Comparison of ENCODE assay signal across 8 mouse cellular contexts in genomic region chr2:32917526-32917925, GRCm38 (mm10). TPM values are rescaled to one million over a fixed set of nuclear protein-coding genes. Genes with fewer than 3 reads are reported as not detected.
A peak's percentile ranks its signal among the peaks of the same experiment; 100 is the strongest.
DNase-seq lines count a peak whose midpoint lies in the region; ATAC-seq and TF ChIP-seq lines count a peak whose summit lies in the region.

No protein-coding gene starts in this region.

- H3K79me2 ChIP-seq in MEL (ENCODE audit: control insufficient read depth, insufficient read depth, low read length, poor library complexity), result no peaks in the 10 kb centered on the region

- no peaks in the 10 kb centered on the region for H3K9me3 ChIP-seq in MEL (replicated peaks; ENCODE audit: insufficient read depth, low read length)
- no peaks in the 10 kb centered on the region for H3K9me3 ChIP-seq in limb, embryonic 11.5 days (ENCODE audit: control insufficient read depth, low read length)

- H3K36me3 ChIP-seq in MEL (ENCODE audit: control insufficient read depth in 1 of 2, insufficient read depth in 2 of 2, low read length in 2 of 2), result peaks cover 0 to 5% of the 10 kb centered on the region in 2 experiments; a peak in 2 of 4 replicates
- peaks cover 6% of the 10 kb centered on the region; the same call in 1 of the 2 replicates for H3K36me3 ChIP-seq in limb, embryonic 11.5 days (ENCODE audit: control insufficient read depth, insufficient read depth, low read length)

- no peaks in the 10 kb centered on the region for H3K27me3 ChIP-seq in MEL (ENCODE audit: control insufficient read depth in 1 of 2, insufficient read depth in 2 of 2, low read length in 2 of 2)
- H3K27me3 ChIP-seq in limb, embryonic 11.5 days (ENCODE audit: control insufficient read depth, insufficient read depth, low read length), result no peaks in the 10 kb centered on the region

- peak in 1 of 2 experiments; percentile 57; a peak in 1 of 4 replicates for TF ChIP-seq POLR2A in MEL (IDR thresholded peaks at IDR 0.05; ENCODE audit: control insufficient read depth in 1 of 2, insufficient read depth in 1 of 2, low read depth in 1 of 2, low read length in 2 of 2, poor library complexity in 1 of 2)

- TF ChIP-seq CTCF in MEL (IDR thresholded peaks at IDR 0.05 in 2 of 3, conservative IDR thresholded peaks at IDR 0.05 in 1 of 3; ENCODE audit: control insufficient read depth in 1 of 3, insufficient read depth in 1 of 3, low read depth in 2 of 3, low read length in 3 of 3, poor library complexity in 1 of 3, severe bottlenecking in 1 of 3), result no peak

- peak overlapping the region; percentile 55 for H3K27ac ChIP-seq in MEL (ENCODE audit: control insufficient read depth, low read depth, low read length)
- peak overlapping the region; percentile 88 for H3K27ac ChIP-seq in limb, embryonic 11.5 days (replicated peaks; ENCODE audit: low read depth, low read length)

- ATAC-seq in frontal cortex, adult (ENCODE audit: low TSS enrichment), result peak; percentile 91
- ATAC-seq in limb, embryonic 11.5 days (ENCODE audit: insufficient number of reproducible peaks, low FRiP score, low TSS enrichment, low read depth), result no peak
- no peak for ATAC-seq in erythroblast, adult 5-6 weeks (replicated peaks; ENCODE audit: low FRiP score, poor library complexity, severe bottlenecking)

- WGBS in limb, embryonic 11.5 days, result 86% methylated on average over 11 of the region's 11 CpGs

- H3K4me2 ChIP-seq in limb, embryonic 11.5 days (ENCODE audit: low read depth, severe bottlenecking), result no peak overlapping the region

- no peak for TF ChIP-seq EP300 in MEL (IDR thresholded peaks at IDR 0.05; ENCODE audit: low read depth in 1 of 2, low read length in 2 of 2)

- no peak overlapping the region for H3K4me3 ChIP-seq in MEL (ENCODE audit: control insufficient read depth in 1 of 2, insufficient read depth in 1 of 2, low read depth in 2 of 2, low read length in 2 of 2)
- no peak overlapping the region for H3K4me3 ChIP-seq in limb, embryonic 11.5 days (ENCODE audit: low read depth, low read length)

- peaks cover 0 to 12% of the 10 kb centered on the region in 2 experiments; a peak in 2 of 4 replicates for H3K4me1 ChIP-seq in MEL (ENCODE audit: control insufficient read depth in 1 of 2, insufficient read depth in 2 of 2, low read length in 2 of 2)
- peaks cover 31% of the 10 kb centered on the region for H3K4me1 ChIP-seq in limb, embryonic 11.5 days (ENCODE audit: control insufficient read depth, insufficient read depth, low read length)

- peak overlapping the region; percentile 40 for H3K9ac ChIP-seq in MEL (ENCODE audit: control insufficient read depth, low read depth, low read length, poor library complexity, severe bottlenecking)
- no peak overlapping the region for H3K9ac ChIP-seq in limb, embryonic 11.5 days (ENCODE audit: low read length)

- no peak for DNase-seq in frontal cortex, postnatal 10 days (ENCODE audit: low spot score in 2 of 2)
- DNase-seq in MEL (ENCODE audit: low read depth, low spot score), result peak; percentile 81
- DNase-seq in frontal cortex, postnatal 14 days (ENCODE audit: low spot score in 2 of 2), result peak; percentile 41 to 60
- DNase-seq in limb, embryonic 11.5 days (ENCODE audit: low spot score), result no peak
- DNase-seq in right cerebral cortex, postnatal 14 days, result peak; percentile 56
- DNase-seq in urinary bladder, postnatal 25 days (ENCODE audit: low spot score), result no peak

- TF ChIP-seq RAD21 in MEL (IDR thresholded peaks at IDR 0.05; ENCODE audit: low read depth, low read length), result no peak

TF ChIP-seq in MEL, 35 proteins besides CTCF, POLR2A, EP300 and RAD21:
- TF ChIP-seq POLR2AphosphoS5 (IDR thresholded peaks at IDR 0.05; ENCODE audit: borderline replicate concordance, low read depth, low read length) (no peak), UBTF (IDR thresholded peaks at IDR 0.05; ENCODE audit: borderline replicate concordance, insufficient read depth, low read depth, low read length) (no peak), NRF1 (IDR thresholded peaks at IDR 0.05; ENCODE audit: insufficient read depth, low read depth, low read length, poor library complexity, severe bottlenecking) (no peak), RCOR1 (IDR thresholded peaks at IDR 0.05; ENCODE audit: low read depth, low read length) (no peak), NELFE (IDR thresholded peaks at IDR 0.05; ENCODE audit: low read depth, low read length) (no peak), BHLHE40 (IDR thresholded peaks at IDR 0.05; ENCODE audit: borderline replicate concordance, low read depth, low read length) (0 out of 2 replicates have a peak, but pooled peaks have one; percentile 42), POLR2AphosphoS2 (IDR thresholded peaks at IDR 0.05; ENCODE audit: low read length) (no peak), MAX (IDR thresholded peaks at IDR 0.05; ENCODE audit: low read length) (peak; percentile 92), ZMIZ1 (IDR thresholded peaks at IDR 0.05; ENCODE audit: low read depth, low read length) (no peak), USF2 (IDR thresholded peaks at IDR 0.05; ENCODE audit: borderline replicate concordance in 1 of 2, insufficient read depth in 1 of 2, low read depth in 1 of 2, low read length in 2 of 2) (no peak), MYB (IDR thresholded peaks at IDR 0.05; ENCODE audit: low read depth, low read length) (no peak), ZNF384 (IDR thresholded peaks at IDR 0.05; ENCODE audit: low read depth, low read length) (no peak), USF1 (IDR thresholded peaks at IDR 0.05; ENCODE audit: low read depth, low read length) (peak; percentile 53; the same call in 1 of the 2 replicates), TBP (IDR thresholded peaks at IDR 0.05; ENCODE audit: low read depth, low read length) (no peak), KAT2A (conservative IDR thresholded peaks at IDR 0.05; ENCODE audit: low read depth, low read length) (no peak), JUND (IDR thresholded peaks at IDR 0.05; ENCODE audit: low read depth, low read length) (no peak), MXI1 (IDR thresholded peaks at IDR 0.05; ENCODE audit: low read depth, low read length) (peak; percentile 28; the same call in 1 of the 2 replicates), MEF2A (IDR thresholded peaks at IDR 0.05; ENCODE audit: extremely low read depth, insufficient replicate concordance, low read depth, low read length, poor library complexity, severe bottlenecking) (no peak), MYC (IDR thresholded peaks at IDR 0.05; ENCODE audit: low read depth, low read length) (peak; percentile 86), ETS1 (IDR thresholded peaks at IDR 0.05; ENCODE audit: low read depth, low read length) (peak; percentile 25; the same call in 1 of the 2 replicates), CHD2 (IDR thresholded peaks at IDR 0.05; ENCODE audit: low read length) (no peak), SIN3A (IDR thresholded peaks at IDR 0.05; ENCODE audit: low read length) (peak; percentile 57; the same call in 1 of the 2 replicates), HCFC1 (IDR thresholded peaks at IDR 0.05; ENCODE audit: low read depth, low read length) (no peak)

RNA-seq across cellular contexts. Expression of gene Fam129b, which starts 41.6 kb away (rescaled TPM):
- 11.5 and 17.5 TPM in 2 replicates for total RNA-seq in MEL (2012; rRNA removed)
- polyA plus RNA-seq in MEL (2012; ENCODE audit: insufficient read depth in 1 of 2, insufficient read length in 2 of 2, low read depth in 1 of 2, low replicate concordance in 2 of 2, missing spikeins in 1 of 2), result 10 to 100 TPM in 1 of 2 experiments, not detected in 1; 20.0 TPM
- 18.6 and 23.2 TPM in 2 replicates for polyA plus RNA-seq in limb, embryonic 11.5 days (2014; fragmentation: Nextera tagmentation; extraction: Ambion mirVana)
- 3.1 and 5.8 TPM in 2 replicates for total RNA-seq in erythroblast, adult 5-6 weeks (2015; ENCODE audit: low replicate concordance)
- 2.6 and 5.6 TPM in 2 replicates for total RNA-seq in erythroblast, adult 5-6 weeks (2017; ENCODE audit: low replicate concordance)

RNA-seq across cellular contexts. Expression of gene Rpl12, which starts 43.8 kb away (rescaled TPM):
- total RNA-seq in MEL (2012; rRNA removed), result 1,806 and 1,842 TPM in 2 replicates
- 100 to 1,000 TPM in 1 of 2 experiments, not detected in 1; 116 TPM for polyA plus RNA-seq in MEL (2012; ENCODE audit: insufficient read depth in 1 of 2, insufficient read length in 2 of 2, low read depth in 1 of 2, low replicate concordance in 2 of 2, missing spikeins in 1 of 2)
- 191 and 198 TPM in 2 replicates for polyA plus RNA-seq in limb, embryonic 11.5 days (2014; fragmentation: Nextera tagmentation; extraction: Ambion mirVana)
- total RNA-seq in erythroblast, adult 5-6 weeks (2015; ENCODE audit: low replicate concordance), result 305 and 430 TPM in 2 replicates
- total RNA-seq in erythroblast, adult 5-6 weeks (2017; ENCODE audit: low replicate concordance), result 287 and 320 TPM in 2 replicates

RNA-seq across cellular contexts. Expression of gene Lrsam1, which starts 43.9 kb away (rescaled TPM):
- total RNA-seq in MEL (2012; rRNA removed), result 13.5 and 17.9 TPM in 2 replicates
- polyA plus RNA-seq in MEL (2012; ENCODE audit: insufficient read depth in 1 of 2, insufficient read length in 2 of 2, low read depth in 1 of 2, low replicate concordance in 2 of 2, missing spikeins in 1 of 2), result 10 to 100 TPM in 1 of 2 experiments, not detected in 1; 14.2 TPM
- polyA plus RNA-seq in limb, embryonic 11.5 days (2014; fragmentation: Nextera tagmentation; extraction: Ambion mirVana), result 6.0 and 7.0 TPM in 2 replicates
- 3.1 and 6.5 TPM in 2 replicates for total RNA-seq in erythroblast, adult 5-6 weeks (2015; ENCODE audit: low replicate concordance)
- 1.7 and 3.5 TPM in 2 replicates for total RNA-seq in erythroblast, adult 5-6 weeks (2017; ENCODE audit: low replicate concordance)

Comparison
In these comparisons a context has a peak if more than half of its experiments do, and no peak if none do; other contexts are left out.
1. DNase-seq: peak in MEL (single experiment), frontal cortex, postnatal 14 days (2 of 2) and right cerebral cortex, postnatal 14 days (single experiment); none in frontal cortex, postnatal 10 days (0 of 2), limb, embryonic 11.5 days (single experiment) and urinary bladder, postnatal 25 days (single experiment).